Mouse (Mus musculus) intestine, postnatal 0 days (tissue): ENCODE results near the gene E330017A01Rik. TPM values are rescaled to one million over a fixed set of nuclear protein-coding genes. Genes with fewer than 3 reads are reported as not detected.

ENCODE experiments used
- ATAC-seq: fragments of 200-750 bp; cut with Nextera tagmentation; 2 replicates; pipeline ENCODE4 v1.8.0; 2017; ENCODE audit warnings: mild to moderate bottlenecking, moderate TSS enrichment, moderate library complexity
- H3K27ac ChIP-seq: fragments of 300-500 bp; sonication (generic); 2 replicates; pipeline ENCODE4 v1.5.1; 2014; ENCODE audit warnings: mild to moderate bottlenecking, low read depth, low read length, moderate library complexity
- H3K27me3 ChIP-seq: fragments of 300-500 bp; sonication (generic); replicated peaks from 2 replicates; pipeline ENCODE4 v1.6.1; 2014; ENCODE audit warnings: low read length, mixed read lengths; ENCODE audit not compliant: control insufficient read depth, insufficient read depth
- H3K36me3 ChIP-seq: fragments of 300-500 bp; sonication (generic); 2 replicates; pipeline ENCODE4 v1.6.1; 2014; ENCODE audit warnings: mild to moderate bottlenecking, moderate library complexity; ENCODE audit not compliant: control insufficient read depth, insufficient read depth
- H3K4me1 ChIP-seq: fragments of 300-500 bp; sonication (generic); replicated peaks from 2 replicates; pipeline ENCODE4 v1.6.1; 2014; ENCODE audit warnings: antibody characterized with exemption, low read length, mixed read lengths; ENCODE audit not compliant: control insufficient read depth, insufficient read depth
- H3K4me2 ChIP-seq: fragments of 300-500 bp; sonication (generic); replicated peaks from 2 replicates; pipeline ENCODE4 v1.6.1; 2014; ENCODE audit warnings: low read depth, mild to moderate bottlenecking, moderate library complexity
- H3K4me3 ChIP-seq: fragments of 300-500 bp; sonication (generic); 2 replicates; pipeline ENCODE4 v1.5.1; 2014; ENCODE audit warnings: low read depth, low read length
- H3K9ac ChIP-seq: fragments of 300-500 bp; sonication (generic); 2 replicates; pipeline ENCODE4 v1.6.1; 2014; ENCODE audit warnings: mild to moderate bottlenecking, low read depth, low read length
- H3K9me3 ChIP-seq: fragments of 300-500 bp; sonication (generic); 2 replicates; pipeline ENCODE4 v1.6.1; 2016; ENCODE audit warnings: mixed run types; ENCODE audit not compliant: control insufficient read depth
- CTCF ChIP-seq: sonication (generic); IDR thresholded peaks from 2 replicates; pipeline ENCODE4 v1.5.1; 2016; ENCODE audit warnings: low read depth, mild to moderate bottlenecking, control low read depth, antibody characterized with exemption, moderate library complexity
- WGBS: fragments of 180-500 bp; shearing (Covaris S2); extraction: QIAGEN DNeasy Blood & Tissue Kit; methylation state at CpG from one replicate; pipeline ENCODE4 v1.1.7; 2014; 5-methylcytosine and 5-hydroxymethylcytosine counted together
- polyA plus RNA-seq: library from polyadenylated mRNA; unstranded; fragments of >200 nt; fragmentation: Nextera tagmentation; extraction: Ambion mirVana; gene quantifications from 2 replicates; pipeline ENCODE4 v1.2.1, GENCODE M21; 2015

E330017A01Rik gene
- polyA plus RNA-seq, 1 experiment from 2014 or later: not detected

DNA sequence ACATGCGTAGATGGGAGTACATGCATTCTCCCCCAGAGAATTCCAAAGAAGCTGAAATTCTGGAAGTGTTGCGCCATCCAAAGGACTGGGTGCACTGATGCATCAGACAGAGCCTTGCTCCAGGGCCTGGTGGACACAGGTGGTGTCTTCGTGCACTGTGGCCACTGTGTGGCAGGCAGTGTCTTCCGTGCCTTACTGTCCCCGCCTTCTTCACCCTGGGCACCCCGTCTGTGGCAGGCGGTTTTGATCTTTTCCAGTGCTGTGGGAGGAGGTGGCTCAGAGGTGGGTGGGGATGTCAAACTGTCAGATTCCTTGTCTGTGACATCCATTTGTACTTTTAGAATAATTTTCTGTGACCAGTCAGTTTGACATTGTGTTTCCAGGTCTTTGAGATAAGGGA, 40.1 kb upstream of the E330017A01Rik start:
- Histone ChIP-seq H3K4me1 (no peaks in the 10 kb centered on the region), H3K36me3 (peaks cover 46% of the 10 kb centered on the region), H3K27me3 (no peaks in the 10 kb centered on the region), H3K4me3 (no peak overlapping the region), H3K4me2 (no peak overlapping the region), H3K9ac (no peak overlapping the region), H3K27ac (no peak overlapping the region), H3K9me3 (no peaks in the 10 kb centered on the region)
- 73% methylated on average over 7 of the region's 7 CpGs for WGBS
- ATAC-seq: peak; percentile 39; the same call in 1 of the 2 replicates
- TF ChIP-seq CTCF: peak; percentile 45; the same call in 1 of the 2 replicates

GRCm38 (mm10) chr16:58677491-58677890, 39.0 kb upstream of the E330017A01Rik start:
- H3K27me3 ChIP-seq: no peaks in the 10 kb centered on the region
- H3K4me1 ChIP-seq: no peaks in the 10 kb centered on the region
- no peak overlapping the region for H3K27ac ChIP-seq
- ATAC-seq: no peak
- no peak overlapping the region for H3K9ac ChIP-seq
- no peak overlapping the region for H3K4me3 ChIP-seq
- H3K4me2 ChIP-seq: no peak overlapping the region
- peaks cover 49% of the 10 kb centered on the region for H3K36me3 ChIP-seq
- TF ChIP-seq CTCF: no peak
- WGBS: 89% methylated on average over 5 of the region's 5 CpGs
- H3K9me3 ChIP-seq: no peaks in the 10 kb centered on the region

- no peaks in the 10 kb centered on the region for H3K27me3 ChIP-seq
- H3K9ac ChIP-seq: no peak overlapping the region
- no peak overlapping the region for H3K4me2 ChIP-seq
- no peak for ATAC-seq
- H3K9me3 ChIP-seq: no peaks in the 10 kb centered on the region
- H3K36me3 ChIP-seq: peaks cover 49% of the 10 kb centered on the region
- H3K4me3 ChIP-seq: no peak overlapping the region
- no peaks in the 10 kb centered on the region for H3K4me1 ChIP-seq
- no peak for TF ChIP-seq CTCF
- WGBS: 91% methylated on average over 3 of the region's 3 CpGs
- no peak overlapping the region for H3K27ac ChIP-seq
Measured at GRCm38 (mm10) chr16:58676633-58677032, 38.1 kb upstream of the E330017A01Rik start.

DNA sequence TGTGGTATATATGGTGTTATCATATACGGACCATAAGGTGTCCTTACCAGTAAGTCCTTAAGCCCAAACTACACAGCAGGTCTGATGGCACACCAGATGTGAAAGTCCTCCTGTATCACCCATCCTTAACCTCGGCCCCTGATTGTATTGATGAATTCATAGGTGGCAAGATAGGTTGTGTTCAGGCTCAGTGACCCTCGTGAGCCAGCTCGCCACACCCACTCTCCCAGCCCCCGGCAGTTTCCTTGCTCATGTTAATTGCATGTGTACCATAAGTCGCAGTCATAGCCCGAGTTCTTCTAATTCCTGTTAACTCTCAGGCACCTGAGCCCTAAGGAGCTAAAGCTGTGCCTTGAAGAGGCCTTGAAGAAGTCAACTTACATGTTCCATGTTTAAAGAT, 37.6 kb upstream of the E330017A01Rik start:
- no peaks in the 10 kb centered on the region for H3K27me3 ChIP-seq
- no peak for ATAC-seq
- no peak overlapping the region for H3K27ac ChIP-seq
- TF ChIP-seq CTCF: no peak
- H3K9me3 ChIP-seq: no peaks in the 10 kb centered on the region
- no peaks in the 10 kb centered on the region for H3K4me1 ChIP-seq
- H3K4me3 ChIP-seq: no peak overlapping the region
- no peak overlapping the region for H3K9ac ChIP-seq
- 64% methylated on average over 7 of the region's 7 CpGs for WGBS
- H3K36me3 ChIP-seq: peaks cover 49% of the 10 kb centered on the region
- no peak overlapping the region for H3K4me2 ChIP-seq

- H3K4me2 ChIP-seq: no peak overlapping the region
- no peak overlapping the region for H3K4me3 ChIP-seq
- H3K27me3 ChIP-seq: no peaks in the 10 kb centered on the region
- H3K9me3 ChIP-seq: no peaks in the 10 kb centered on the region
- H3K9ac ChIP-seq: no peak overlapping the region
- no peak overlapping the region for H3K27ac ChIP-seq
- H3K4me1 ChIP-seq: no peaks in the 10 kb centered on the region
- WGBS: 95% methylated on average over 13 of the region's 13 CpGs
- peaks cover 45% of the 10 kb centered on the region for H3K36me3 ChIP-seq
- no peak for ATAC-seq
- no peak for TF ChIP-seq CTCF
Measured at GRCm38 (mm10) chr16:58675256-58675655, 36.7 kb upstream of the E330017A01Rik start.

- H3K9me3 ChIP-seq: no peaks in the 10 kb centered on the region
- H3K27me3 ChIP-seq: no peaks in the 10 kb centered on the region
- H3K4me2 ChIP-seq: no peak overlapping the region
- H3K9ac ChIP-seq: no peak overlapping the region
- 94% methylated on average over 15 of the region's 15 CpGs for WGBS
- 0 out of 2 replicates have a peak, but pooled peaks cover 4% of the 10 kb centered on the region for H3K4me1 ChIP-seq
- H3K27ac ChIP-seq: no peak overlapping the region
- H3K36me3 ChIP-seq: peaks cover 45% of the 10 kb centered on the region
- ATAC-seq: no peak
- TF ChIP-seq CTCF: no peak
- H3K4me3 ChIP-seq: no peak overlapping the region
Measured at GRCm38 (mm10) chr16:58673811-58674410, 35.4 kb upstream of the E330017A01Rik start.

- no peak overlapping the region for H3K27ac ChIP-seq
- no peaks in the 10 kb centered on the region for H3K9me3 ChIP-seq
- H3K36me3 ChIP-seq: peaks cover 32% of the 10 kb centered on the region
- 0 out of 2 replicates have a peak, but pooled peaks cover 4% of the 10 kb centered on the region for H3K4me1 ChIP-seq
- no peak overlapping the region for H3K9ac ChIP-seq
- WGBS: 86% methylated on average over 13 of the region's 13 CpGs
- ATAC-seq: no peak
- H3K4me2 ChIP-seq: peak overlapping the region; percentile 81
- H3K4me3 ChIP-seq: no peak overlapping the region
- H3K27me3 ChIP-seq: no peaks in the 10 kb centered on the region
- TF ChIP-seq CTCF: no peak
Measured at GRCm38 (mm10) chr16:58672396-58672795, 33.9 kb upstream of the E330017A01Rik start.
